Mouse (Mus musculus): ENCODE results near the gene Fsip2. TPM values are rescaled to one million over a fixed set of nuclear protein-coding genes. Genes with fewer than 3 reads are reported as not detected.

Gene Fsip2
- not detected in 2 replicates for polyA plus RNA-seq (2015; fragmentation: Nextera tagmentation; extraction: Ambion mirVana)

DNA sequence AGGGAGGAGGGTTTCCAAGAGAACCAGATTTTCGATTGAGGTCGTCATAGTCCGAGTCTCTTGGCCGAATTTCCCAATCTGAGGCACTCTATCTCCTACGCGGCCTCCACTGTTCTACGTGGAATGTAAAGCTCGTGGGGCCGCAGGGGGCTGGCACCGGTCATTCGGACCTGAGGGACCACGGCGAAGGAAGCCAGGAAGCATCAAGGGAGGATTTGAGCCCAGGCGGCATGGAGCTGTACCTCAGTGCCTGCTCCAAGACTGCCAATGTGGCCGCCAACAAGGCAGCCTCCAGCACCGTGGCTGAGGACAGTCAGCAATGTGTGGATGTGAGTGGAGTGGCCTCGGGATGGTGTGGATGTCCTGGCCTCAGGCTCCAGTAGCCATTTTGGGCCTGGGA is at the start of gene Fsip2:
Fsip2 (plus strand) TSS at position 163 of the 400 bp plus-strand sequence.
- H3K4me2 ChIP-seq (replicated peaks), result no peak within 1 kb of the TSS
- no peaks in the 10 kb centered on the region for H3K9me3 ChIP-seq
- no peak within 1 kb of the TSS for H3K4me3 ChIP-seq (replicated peaks)
- H3K27me3 ChIP-seq, result no peaks in the 10 kb centered on the region
- 94% methylated on average over 17 of the region's 17 CpGs for WGBS
- H3K27ac ChIP-seq, result no peak within 1 kb of the TSS
- no peak within 1 kb of the TSS for H3K9ac ChIP-seq (replicated peaks)
- H3K36me3 ChIP-seq, result no peaks in the 10 kb centered on the region
- no peak for ATAC-seq
- no peaks in the 10 kb centered on the region for H3K4me1 ChIP-seq (replicated peaks)

DNA sequence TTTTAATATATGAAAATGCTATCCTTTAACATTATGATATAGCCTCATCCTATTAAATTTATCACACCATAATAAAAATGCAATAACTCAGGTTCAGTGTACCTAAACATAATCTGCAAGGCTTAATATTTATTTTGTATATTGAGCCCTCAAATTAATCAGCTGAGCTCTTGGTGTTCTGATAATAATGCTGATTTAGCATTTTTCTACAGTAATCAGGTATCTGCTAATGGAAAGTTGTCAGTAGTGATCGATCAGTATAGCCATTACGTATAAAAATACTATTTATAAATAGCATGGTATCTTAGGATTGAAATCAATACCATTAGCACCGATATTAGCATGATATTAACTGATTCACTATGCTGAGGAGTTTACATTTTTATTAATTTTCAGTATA is 20.0 kb downstream of the Fsip2 start:
- Histone ChIP-seq H3K9ac (replicated peaks) (no peak overlapping the region), H3K36me3 (no peaks in the 10 kb centered on the region), H3K27ac (no peak overlapping the region), H3K27me3 (no peaks in the 10 kb centered on the region), H3K4me2 (replicated peaks) (no peak overlapping the region), H3K9me3 (no peaks in the 10 kb centered on the region), H3K4me3 (replicated peaks) (no peak overlapping the region), H3K4me1 (replicated peaks) (no peaks in the 10 kb centered on the region)
- ATAC-seq, result no peak
- 95% methylated on average over 3 of the region's 3 CpGs for WGBS

DNA sequence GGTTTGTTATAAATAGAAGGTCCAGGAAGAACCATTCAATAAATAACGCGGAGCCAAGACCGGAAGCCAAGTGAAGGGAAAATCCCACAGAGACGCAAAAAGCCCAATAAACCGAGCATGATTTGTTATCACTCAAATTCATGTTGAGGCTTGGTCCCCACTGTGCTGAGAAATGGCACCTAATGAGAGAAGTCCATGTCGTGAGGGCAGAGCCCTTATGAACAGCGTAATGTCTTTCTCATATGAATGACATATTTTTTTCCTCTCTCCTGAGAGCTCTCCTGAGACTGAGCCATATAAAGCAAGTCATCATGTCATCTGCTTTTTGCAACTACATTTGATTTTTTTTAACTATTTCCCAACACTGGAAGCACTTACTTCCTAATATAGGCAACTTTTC is 82.4 kb downstream of the Fsip2 start:
- 85% methylated on average over 7 of the region's 7 CpGs for WGBS
- Histone ChIP-seq H3K4me2 (replicated peaks) (no peak overlapping the region), H3K4me1 (replicated peaks) (no peaks in the 10 kb centered on the region), H3K9me3 (no peaks in the 10 kb centered on the region), H3K9ac (replicated peaks) (no peak overlapping the region), H3K27me3 (no peaks in the 10 kb centered on the region), H3K4me3 (replicated peaks) (no peak overlapping the region), H3K27ac (no peak overlapping the region), H3K36me3 (no peaks in the 10 kb centered on the region)
- ATAC-seq, result no peak

GRCm38 (mm10) chr2:83052914-83053690 is 109.7 kb downstream of the Fsip2 start:
- H3K9ac ChIP-seq (replicated peaks), result no peak overlapping the region
- no peaks in the 10 kb centered on the region for H3K4me1 ChIP-seq (replicated peaks)
- no peak overlapping the region for H3K4me2 ChIP-seq (replicated peaks)
- no peak overlapping the region for H3K4me3 ChIP-seq (replicated peaks)
- ATAC-seq, result no peak
- H3K27me3 ChIP-seq, result no peaks in the 10 kb centered on the region
- WGBS, result 83% methylated on average over 5 of the region's 5 CpGs
- no peaks in the 10 kb centered on the region for H3K9me3 ChIP-seq
- H3K27ac ChIP-seq, result no peak overlapping the region
- no peaks in the 10 kb centered on the region for H3K36me3 ChIP-seq

Measured in midbrain, embryonic 13.5 days (tissue).